Mouse (Mus musculus) T-helper 1 cell (primary cell): Measurements from ENCODE around the gene Tjap1.

Experiments
- in situ Hi-C: fragments of 300-600 bp; cut with MboI, MseI; formaldehyde crosslinking; loops from one replicate; pipeline ENCODE4 v1.15.1; 2025; ENCODE audit warnings: high pct_unique_total_duplicates

Tjap1 gene

GRCm38 (mm10) chr17:46253452-46254084 lies 29.3 kb downstream of the Tjap1 start, which contains the start of gene Lrrc73:
Lrrc73 (plus strand) TSS chr17:46253531.
- in situ Hi-C loops = no loop called here

- in situ Hi-C loops = no loop called here
Observed at GRCm38 (mm10) chr17:46252571-46253451, 30.0 kb downstream of the Tjap1 start.

GRCm38 (mm10) chr17:46251174-46251573 lies 31.7 kb downstream of the Tjap1 start:
- in situ Hi-C loops = no loop called here

- in situ Hi-C loops = loop anchor here (5.0 kb wide), 1 partner anchor 81 kb away; no protein-coding TSS in a partner anchor
Observed at GRCm38 (mm10) chr17:46248189-46248522, 34.7 kb downstream of the Tjap1 start.

GRCm38 (mm10) chr17:46247512-46248188 lies 35.2 kb downstream of the Tjap1 start, which contains the start of the genes Polr1c and Yipf3:
Polr1c (minus strand) TSS chr17:46248054.
Yipf3 (plus strand) TSS chr17:46248080.
- in situ Hi-C loops = loop anchor here (5.0 kb wide), 1 partner anchor 80 kb away; no protein-coding TSS in a partner anchor

- in situ Hi-C loops = no loop called here
Observed at GRCm38 (mm10) chr17:46244579-46244978, 38.2 kb downstream of the Tjap1 start.

GRCm38 (mm10) chr17:46243624-46244023 lies 39.2 kb downstream of the Tjap1 start:
- in situ Hi-C loops = no loop called here

GRCm38 (mm10) chr17:46242993-46243392 lies 39.8 kb downstream of the Tjap1 start:
- in situ Hi-C loops = no loop called here

GRCm38 (mm10) chr17:46242274-46242673 lies 40.6 kb downstream of the Tjap1 start:
- in situ Hi-C loops = no loop called here

GRCm38 (mm10) chr17:46241471-46241870 lies 41.4 kb downstream of the Tjap1 start:
- in situ Hi-C loops = no loop called here

GRCm38 (mm10) chr17:46239516-46240114 lies 43.2 kb downstream of the Tjap1 start:
- in situ Hi-C loops = no loop called here

GRCm38 (mm10) chr17:46237480-46237879 lies 45.3 kb downstream of the Tjap1 start:
- in situ Hi-C loops = no loop called here

- in situ Hi-C loops = no loop called here
Observed at GRCm38 (mm10) chr17:46237079-46237478, 45.7 kb downstream of the Tjap1 start.

- in situ Hi-C loops = no loop called here
Observed at GRCm38 (mm10) chr17:46236067-46236466, 46.8 kb downstream of the Tjap1 start.

GRCm38 (mm10) chr17:46227576-46227975 lies 55.2 kb downstream of the Tjap1 start:
- in situ Hi-C loops = no loop called here

GRCm38 (mm10) chr17:46221601-46222000 lies 61.2 kb downstream of the Tjap1 start:
- in situ Hi-C loops = no loop called here

GRCm38 (mm10) chr17:46210550-46210949 lies 72.3 kb downstream of the Tjap1 start:
- in situ Hi-C loops = loop anchor here (10.0 kb wide), 1 partner anchor 744 kb away; no protein-coding TSS in a partner anchor
